ENCODE assay signal across 8 mouse cellular contexts in the genomic region with DNA sequence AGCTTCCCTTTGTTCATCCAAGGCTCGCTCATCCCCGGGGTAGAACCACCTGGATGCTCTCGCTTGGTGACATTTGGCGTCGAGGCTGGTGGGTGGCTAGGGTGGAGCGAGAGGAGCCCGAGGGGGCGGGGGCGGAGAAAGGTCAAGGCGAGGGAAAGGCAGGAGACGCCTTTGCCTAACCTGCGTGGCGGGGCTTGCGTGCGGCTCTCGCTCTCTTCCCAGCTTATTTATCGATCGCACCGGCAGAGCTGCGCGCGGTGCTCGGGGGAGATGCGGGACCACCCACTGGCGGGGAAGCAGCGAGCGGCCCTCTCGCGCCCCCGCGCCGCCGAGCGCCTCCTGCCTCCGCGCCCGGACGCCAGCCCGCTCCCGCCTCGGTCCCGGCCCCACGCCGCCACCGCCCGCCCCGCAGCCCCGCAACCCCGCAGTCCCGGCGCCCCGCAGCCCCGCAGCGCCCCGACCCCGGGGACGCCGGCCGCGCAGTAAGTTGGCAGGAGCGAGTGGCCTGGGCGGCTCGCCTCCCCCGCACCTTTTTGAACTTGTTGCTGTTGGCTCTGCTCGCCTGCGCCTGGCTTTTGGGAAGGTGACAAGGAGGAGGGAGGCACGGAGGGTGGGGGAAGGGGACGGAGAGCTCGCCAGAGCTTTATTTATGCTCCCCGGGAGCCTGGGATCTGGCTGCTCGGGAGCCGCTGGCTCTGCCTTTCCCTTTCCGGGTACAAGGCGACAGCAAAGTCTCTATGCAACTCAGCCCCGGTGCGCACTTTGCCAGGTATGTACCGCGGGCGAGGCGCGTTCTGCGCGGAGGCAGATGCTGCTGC. TPM values are rescaled to one million over a fixed set of nuclear protein-coding genes. Genes with fewer than 3 reads are reported as not detected.
DNase-seq lines count a peak whose midpoint lies in the region; ATAC-seq and TF ChIP-seq lines count a peak whose summit lies in the region.

No protein-coding gene starts in this region.

- no peaks in the 10 kb centered on the region for H3K36me3 ChIP-seq in heart, postnatal 0 days (replicated peaks; ENCODE audit: control insufficient read depth, insufficient read depth, low read length)

- DNase-seq in ES-CJ7 (ENCODE audit: low read depth, low spot score) = peak; percentile 67
- DNase-seq in brain, adult 2 months (ENCODE audit: low read depth, low spot score) = peak; percentile 94
- peak; percentile 62 for DNase-seq in heart, postnatal 0 days (ENCODE audit: low spot score)
- DNase-seq in layer of hippocampus, adult 8-10 months (ENCODE audit: low spot score in 2 of 2) = peak; percentile 66 to 72
- DNase-seq in lung, postnatal 4 days = peak; percentile 5 to 22
- peak; percentile 73 to 76 for DNase-seq in right cerebral cortex, postnatal 36 days (ENCODE audit: low spot score in 2 of 2)
- DNase-seq in thymus, adult 18-20 months = no peak

- H3K9me3 ChIP-seq in heart, postnatal 0 days (replicated peaks; ENCODE audit: control insufficient read depth, low read length) = no peaks in the 10 kb centered on the region

- H3K4me3 ChIP-seq in embryonic fibroblast, embryonic 13.5 days (ENCODE audit: insufficient read depth, low read length) = peak overlapping the region; percentile 35
- H3K4me3 ChIP-seq in heart, postnatal 0 days (ENCODE audit: low read depth, low read length) = peak overlapping the region; percentile 78

- TF ChIP-seq POLR2A in embryonic fibroblast, embryonic 13.5 days (IDR thresholded peaks at IDR 0.05; ENCODE audit: low read depth, low read length) = no peak

- no peak for TF ChIP-seq CTCF in embryonic fibroblast, embryonic 13.5 days (IDR thresholded peaks at IDR 0.05; ENCODE audit: borderline replicate concordance, insufficient read depth, low read length)
- no peak for TF ChIP-seq CTCF in heart, postnatal 0 days (IDR thresholded peaks at IDR 0.05; ENCODE audit: low read depth)

- peak; percentile 76 for ATAC-seq in heart, postnatal 0 days (ENCODE audit: insufficient read depth, low read depth)

- peak overlapping the region; percentile 99 for H3K4me2 ChIP-seq in heart, postnatal 0 days (ENCODE audit: low read depth, low read length)

- no peak overlapping the region for H3K27ac ChIP-seq in embryonic fibroblast, embryonic 13.5 days (ENCODE audit: insufficient read depth, low read length)
- peak overlapping the region; percentile 8; the same call in 1 of the 2 replicates for H3K27ac ChIP-seq in heart, postnatal 0 days (ENCODE audit: low read depth)

- peak overlapping the region; percentile 59 for H3K9ac ChIP-seq in heart, postnatal 0 days (replicated peaks; ENCODE audit: low read depth, low read length)

- TF ChIP-seq EP300 in heart, postnatal 0 days (IDR thresholded peaks at IDR 0.05; ENCODE audit: low read depth) = no peak

- under 1% methylated on average over 68 of the region's 83 CpGs for WGBS in heart, postnatal 0 days

- H3K27me3 ChIP-seq in heart, postnatal 0 days (ENCODE audit: control insufficient read depth, insufficient read depth, low read length) = 0 out of 2 replicates have a peak, but pooled peaks cover 6% of the 10 kb centered on the region

- no peaks in the 10 kb centered on the region for H3K4me1 ChIP-seq in embryonic fibroblast, embryonic 13.5 days (ENCODE audit: control insufficient read depth, insufficient read depth, low read length)
- H3K4me1 ChIP-seq in heart, postnatal 0 days (ENCODE audit: control insufficient read depth, insufficient read depth) = no peaks in the 10 kb centered on the region

RNA-seq across cellular contexts. Expression of a gene that starts 0.4 kb away (rescaled TPM):
- polyA plus RNA-seq in embryonic fibroblast, embryonic 13.5 days (2011; ENCODE audit: insufficient read length, low read depth, missing spikeins) = 2.1 and 2.4 TPM in 2 replicates
- 2.4 and 3.6 TPM in 2 replicates for total RNA-seq in heart, postnatal 0 days (2014; rRNA removed; ENCODE audit: low replicate concordance)
- polyA plus RNA-seq in heart, postnatal 0 days (2015; fragmentation: Nextera tagmentation; extraction: Ambion mirVana) = 1.1 and 1.6 TPM in 2 replicates
- total RNA-seq in layer of hippocampus, adult 8-10 months (2022) = 10 to 100 TPM; 84.9 to 96.6 (median 90.3) TPM

Comparison
In these comparisons a context has a peak if more than half of its experiments do, and no peak if none do; other contexts are left out.
1. DNase-seq: peak in ES-CJ7 (single experiment), brain, adult 2 months (single experiment), heart, postnatal 0 days (single experiment), layer of hippocampus, adult 8-10 months (2 of 2), lung, postnatal 4 days (2 of 2) and right cerebral cortex, postnatal 36 days (2 of 2); none in thymus, adult 18-20 months (0 of 2).
2. RNA of a gene that starts 0.4 kb away (total RNA-seq): 84.9 to 96.6 TPM in layer of hippocampus, adult 8-10 months; 2.4 to 3.6 TPM in heart, postnatal 0 days; every median in the first group is over 10 times any median in the second.